Mouse (Mus musculus) cerebellum, adult 11 months (tissue): Measurements from ENCODE around the gene Abcc9.

Experiments used
- DNase-seq: peaks from one replicate; pipeline ENCODE4 v3.0.0; 2022

Gene Abcc9

DNA sequence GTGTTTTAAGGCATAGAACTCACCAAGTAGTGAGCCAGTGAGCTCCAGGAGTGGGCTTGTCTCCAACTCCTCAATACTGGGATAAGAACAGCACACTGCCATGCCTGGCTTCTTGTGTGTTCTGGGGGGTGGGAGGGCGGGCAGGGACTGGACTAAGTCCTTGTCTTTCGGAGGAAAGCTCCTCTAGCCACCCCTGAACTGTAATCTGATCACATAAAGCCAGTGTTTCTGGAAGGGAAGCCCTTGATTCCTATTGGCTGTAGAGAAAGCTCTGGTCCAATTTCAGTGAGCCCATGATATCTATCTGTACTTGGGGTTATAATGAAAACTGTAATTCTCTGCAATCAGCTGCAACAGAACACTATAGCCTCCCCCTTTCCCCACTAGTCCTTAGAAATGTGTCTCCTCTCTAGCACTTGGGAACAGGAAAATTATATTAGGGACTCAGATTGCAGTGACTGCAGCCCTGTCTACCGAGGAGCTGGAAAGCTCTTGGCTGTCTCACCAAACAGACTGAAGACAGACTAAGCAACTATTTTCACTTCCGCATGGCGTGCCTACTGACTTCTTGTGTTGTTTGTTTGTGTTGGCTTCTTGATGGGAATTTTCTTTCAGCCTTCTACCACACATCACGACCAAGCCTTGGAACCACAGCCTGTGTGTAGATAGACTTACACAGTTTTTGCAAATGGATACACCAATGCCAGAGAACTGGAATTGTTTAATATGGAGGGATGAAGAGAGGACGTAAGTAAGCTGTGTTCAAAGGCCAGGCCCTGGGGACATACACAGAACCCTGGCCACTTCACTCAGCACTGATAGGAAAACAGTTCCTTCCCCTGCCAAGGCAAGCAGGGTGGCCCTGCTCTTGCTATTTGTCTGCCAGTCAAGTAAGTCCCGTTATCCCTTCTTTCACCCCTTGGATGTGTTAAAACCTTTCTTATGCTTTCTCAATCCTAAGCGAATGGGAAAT lies 92.4 kb downstream of the Abcc9 start:
- DNase-seq, result no peak

DNA sequence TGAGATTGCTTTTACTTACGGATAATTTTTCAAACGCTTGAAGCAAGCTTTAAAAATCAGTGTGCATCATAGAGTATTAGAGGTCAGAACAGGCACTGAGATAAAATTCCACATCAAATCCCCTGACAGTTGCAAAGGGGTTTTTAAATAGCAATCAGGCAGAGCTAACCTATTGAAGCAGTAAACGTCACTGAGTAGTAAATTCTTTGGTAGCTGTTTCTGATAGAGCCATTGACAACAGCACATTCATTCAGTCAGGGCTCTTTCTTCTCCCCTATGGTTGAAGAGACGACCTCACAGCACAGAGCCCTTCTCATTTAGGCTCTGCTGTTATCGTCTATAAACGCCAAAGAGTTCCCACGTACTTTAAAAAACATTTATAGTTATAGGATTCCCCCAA lies 95.0 kb downstream of the Abcc9 start:
- DNase-seq, result no peak

DNA sequence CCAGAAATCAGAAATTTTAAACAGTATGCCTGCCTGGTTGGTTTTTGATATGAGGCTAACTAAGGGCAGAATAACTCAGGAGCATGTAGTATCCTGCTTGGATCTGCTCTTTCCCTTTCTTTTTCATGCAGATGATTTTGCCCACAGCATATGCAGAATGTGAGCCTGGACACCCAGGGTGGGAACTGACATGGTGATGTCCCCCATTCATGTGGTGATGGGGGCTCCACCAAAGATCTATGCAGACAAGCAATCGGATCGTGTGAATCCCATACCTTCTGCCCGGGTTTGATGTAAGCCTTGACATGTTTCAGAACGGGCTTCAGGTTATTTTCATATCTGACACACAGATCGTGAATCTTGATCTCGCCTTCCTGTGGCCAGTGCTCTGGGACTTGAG lies 99.3 kb downstream of the Abcc9 start:
- DNase-seq, result no peak

DNA sequence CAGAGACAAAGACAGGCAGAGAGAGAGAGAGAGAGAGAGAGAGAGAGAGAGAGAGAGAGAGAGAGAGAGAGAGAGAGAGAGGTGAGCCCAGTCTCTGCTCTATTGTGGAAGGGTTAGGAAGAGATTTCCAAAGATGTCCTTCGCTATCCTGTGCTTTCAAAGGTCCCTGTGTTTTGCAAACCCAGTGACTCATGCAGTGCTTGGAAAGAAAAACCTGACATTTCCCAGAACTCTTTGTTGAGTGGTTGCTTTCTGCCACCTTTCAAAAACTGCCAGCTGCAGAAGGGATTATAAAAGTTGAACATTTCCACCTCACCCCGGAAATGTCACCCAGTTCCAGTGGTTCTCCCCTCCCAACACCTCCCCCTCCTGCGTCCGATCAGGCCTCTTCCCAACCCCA lies 123.3 kb downstream of the Abcc9 start:
- DNase-seq, result no peak

- no peak for DNase-seq
Observed at GRCm38 (mm10) chr6:142577801-142578200, 124.3 kb downstream of the Abcc9 start.

DNA sequence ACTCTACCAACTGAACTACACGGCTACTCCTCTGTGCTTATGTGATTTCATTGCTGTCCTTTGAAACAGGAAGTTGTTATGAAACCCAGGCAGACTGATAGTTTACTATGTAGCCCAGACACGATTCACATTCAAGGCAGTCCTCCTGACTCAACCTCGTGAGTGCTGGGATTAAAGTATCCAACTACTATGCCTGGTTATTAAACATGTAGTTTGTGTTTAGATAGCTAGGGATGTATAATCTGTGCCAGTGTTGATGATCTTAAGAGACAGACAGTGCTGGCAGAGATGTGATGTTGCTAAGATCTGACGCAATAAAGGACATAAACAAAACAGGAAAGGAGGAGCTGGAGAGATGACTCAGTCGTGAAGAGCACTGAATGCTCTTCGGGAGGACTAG lies 129.2 kb downstream of the Abcc9 start:
- DNase-seq, result no peak

DNA sequence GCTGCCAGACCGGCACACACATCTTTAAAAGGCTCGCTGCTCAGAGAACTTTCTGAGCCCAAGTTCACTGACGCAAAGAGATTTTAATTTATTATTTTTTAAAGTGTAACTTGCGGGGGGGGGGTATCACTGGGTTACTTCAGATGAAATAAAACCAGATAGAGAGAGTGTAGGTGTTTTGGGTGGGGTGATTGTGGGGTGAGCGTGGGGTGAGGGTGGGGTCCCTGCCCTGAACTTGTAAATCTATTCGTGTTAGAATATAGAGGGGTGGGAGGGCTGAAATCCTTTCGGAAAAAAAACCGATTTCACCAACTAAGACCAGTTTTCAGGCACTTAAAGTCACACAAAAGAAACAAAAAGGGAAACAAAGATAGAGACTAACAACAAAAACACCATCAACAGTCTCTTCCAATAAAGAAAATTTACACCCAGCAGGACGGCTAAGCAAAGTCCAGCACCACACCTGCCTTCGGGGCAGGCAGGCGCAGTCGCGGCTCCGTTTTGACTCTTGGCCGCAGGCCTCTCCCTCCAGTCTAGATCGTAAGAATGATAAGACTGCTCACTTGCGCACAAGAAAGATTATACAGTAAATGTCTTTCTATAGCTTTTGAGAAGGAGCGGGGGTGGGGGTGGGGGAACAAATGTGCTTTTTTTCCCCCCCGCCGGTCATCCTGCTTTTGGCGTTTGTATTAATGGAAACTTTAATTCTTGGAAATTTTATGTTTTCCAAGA lies 130.3 kb downstream of the Abcc9 start:
- DNase-seq, result no peak

GRCm38 (mm10) chr6:142571055-142571618 lies 131.0 kb downstream of the Abcc9 start, which contains the start of gene Kcnj8:
TSS of gene Kcnj8 (minus strand) at chr6:142571614.
- DNase-seq, result no peak

DNA sequence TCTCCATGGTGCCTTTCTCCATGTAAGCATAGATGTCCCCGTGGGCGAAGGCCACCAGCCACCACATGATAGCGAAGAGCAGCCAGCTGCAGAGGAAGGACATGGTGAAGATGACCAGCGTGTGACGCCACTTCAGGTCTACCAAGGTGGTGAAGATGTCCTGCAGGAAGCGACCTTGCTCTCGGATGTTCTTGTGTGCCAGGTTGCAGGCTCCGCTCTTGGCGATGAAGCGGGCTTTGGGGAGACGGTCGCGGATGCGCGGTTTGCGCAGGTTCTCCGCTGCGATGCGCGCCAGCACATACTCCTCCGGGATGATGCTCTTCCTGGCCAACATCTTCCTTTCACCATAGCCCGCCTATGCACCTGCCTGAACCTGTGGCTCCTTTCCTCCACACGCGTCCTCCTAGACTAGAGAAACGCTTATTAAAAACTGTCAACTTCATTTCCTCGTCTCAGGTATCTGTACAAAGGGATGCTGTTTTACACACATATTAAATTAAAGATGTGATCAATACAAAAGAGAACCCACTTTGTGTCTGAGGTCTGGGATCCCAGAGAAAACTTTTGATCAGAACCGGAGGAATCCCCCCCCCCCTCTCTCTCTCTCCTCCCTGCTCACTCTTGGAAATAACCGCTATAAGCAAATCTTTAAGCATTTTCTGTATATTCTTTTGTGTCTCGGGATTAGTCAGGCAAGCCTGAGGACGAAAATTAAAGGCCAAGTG lies 131.9 kb downstream of the Abcc9 start:
- no peak for DNase-seq

- DNase-seq, result no peak
Observed at GRCm38 (mm10) chr6:142568713-142569357, 133.3 kb downstream of the Abcc9 start.

DNA sequence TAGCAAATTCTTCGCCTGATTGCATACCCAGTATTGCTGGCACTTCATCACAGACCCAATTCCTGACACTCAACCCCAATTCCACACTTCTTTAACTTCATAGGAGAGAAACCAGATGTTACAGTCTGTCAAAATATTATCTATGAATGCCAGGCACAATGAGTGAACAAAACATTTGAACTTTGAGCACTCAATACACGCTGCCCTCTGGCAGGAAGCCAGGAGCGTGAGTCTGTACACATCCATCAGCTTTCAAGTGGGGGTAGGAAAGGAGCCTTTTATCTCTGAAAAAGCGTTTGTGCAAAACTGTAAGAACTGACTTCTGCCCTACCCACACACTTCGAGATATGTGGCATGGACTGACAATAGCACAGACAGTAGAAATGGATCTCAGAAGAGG lies 134.7 kb downstream of the Abcc9 start:
- DNase-seq, result no peak

GRCm38 (mm10) chr6:142564746-142565145 lies 137.4 kb downstream of the Abcc9 start:
- DNase-seq, result no peak

GRCm38 (mm10) chr6:142561151-142561550 lies 141.0 kb downstream of the Abcc9 start:
- DNase-seq, result no peak

DNA sequence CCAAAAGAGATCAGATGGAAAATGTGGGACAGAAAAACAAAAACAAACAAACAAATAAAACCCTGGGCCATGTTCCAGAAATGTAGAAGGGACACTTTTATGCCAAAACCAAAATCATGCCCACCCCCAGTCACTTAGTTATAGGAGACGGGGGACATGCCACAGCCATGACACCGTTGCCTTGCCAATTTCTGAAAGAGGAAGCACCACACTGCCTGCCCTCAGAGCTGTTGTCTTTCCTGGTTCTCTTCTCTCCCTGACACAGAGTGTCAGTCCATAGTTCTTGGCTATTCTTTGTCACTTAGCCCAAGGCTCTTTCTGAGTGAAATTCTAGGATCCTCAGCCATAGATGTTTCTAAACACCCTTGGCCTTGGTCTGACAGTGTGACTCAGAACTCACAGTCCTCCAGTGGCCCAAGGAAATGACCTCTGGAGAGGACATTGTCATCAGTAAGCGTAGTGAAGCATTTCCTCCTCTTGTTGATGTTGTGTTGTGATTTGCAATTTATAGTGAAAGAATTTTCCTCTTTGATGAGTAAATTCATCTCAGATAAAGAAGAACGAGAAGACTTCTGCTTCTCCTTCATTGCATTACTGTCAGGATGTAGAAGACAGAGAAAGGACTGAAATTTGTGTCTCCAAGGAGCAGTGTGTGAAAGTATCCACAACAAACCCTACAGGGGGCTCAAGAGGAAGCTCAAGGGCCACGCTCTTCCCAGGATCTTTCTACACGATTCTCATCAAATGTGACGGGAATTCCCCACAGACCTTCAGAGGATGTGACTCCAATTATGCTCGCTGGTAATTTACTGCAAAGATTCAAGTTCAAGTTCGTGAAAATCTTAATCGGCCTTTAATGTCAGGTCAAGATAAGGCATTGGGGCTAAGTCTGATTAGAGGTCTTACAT lies 143.1 kb downstream of the Abcc9 start:
- no peak for DNase-seq

DNA sequence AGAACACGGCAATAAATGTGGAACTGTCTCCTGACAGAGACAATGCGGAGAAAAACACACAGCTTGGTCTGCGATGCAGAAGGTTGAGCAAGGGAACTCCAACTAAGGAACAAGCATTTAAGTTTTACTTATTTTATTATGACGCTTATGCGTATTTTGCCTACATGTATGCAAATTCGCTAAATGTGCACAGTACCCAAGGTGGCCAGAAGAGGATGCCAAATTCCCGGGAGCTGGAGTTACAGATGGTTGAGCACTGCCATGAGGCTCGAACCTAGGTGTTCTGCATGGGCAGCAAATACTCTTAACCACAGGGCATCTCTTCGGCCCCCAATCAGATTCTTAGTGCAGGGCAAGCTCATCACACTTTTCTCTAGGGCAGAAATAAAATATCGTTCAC lies 144.0 kb downstream of the Abcc9 start:
- no peak for DNase-seq

GRCm38 (mm10) chr6:142555988-142556387 lies 146.1 kb downstream of the Abcc9 start:
- no peak for DNase-seq

DNA sequence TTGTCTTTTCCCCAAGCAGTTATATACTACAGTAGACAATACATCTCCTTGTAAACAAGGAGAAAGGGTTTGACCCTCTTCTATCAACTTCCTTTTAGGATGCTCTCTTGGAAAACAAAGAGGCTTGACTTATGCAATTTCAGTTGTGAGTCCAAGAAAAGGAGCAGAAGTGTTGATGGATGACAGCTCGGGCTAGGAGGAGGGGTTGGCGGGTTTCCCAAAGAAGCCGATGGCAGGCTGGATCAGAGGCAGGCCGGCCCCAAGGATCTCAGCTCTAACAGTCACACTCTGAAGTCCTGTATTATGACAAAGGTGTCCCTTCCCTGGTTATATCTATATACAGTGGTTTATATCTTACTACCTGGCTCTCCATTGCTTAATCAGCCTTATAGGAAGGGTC lies 150.6 kb downstream of the Abcc9 start:
- no peak for DNase-seq

- DNase-seq, result no peak
Observed at GRCm38 (mm10) chr6:142550871-142551270, 151.2 kb downstream of the Abcc9 start.

GRCm38 (mm10) chr6:142548377-142548776 lies 153.7 kb downstream of the Abcc9 start:
- no peak for DNase-seq

DNA sequence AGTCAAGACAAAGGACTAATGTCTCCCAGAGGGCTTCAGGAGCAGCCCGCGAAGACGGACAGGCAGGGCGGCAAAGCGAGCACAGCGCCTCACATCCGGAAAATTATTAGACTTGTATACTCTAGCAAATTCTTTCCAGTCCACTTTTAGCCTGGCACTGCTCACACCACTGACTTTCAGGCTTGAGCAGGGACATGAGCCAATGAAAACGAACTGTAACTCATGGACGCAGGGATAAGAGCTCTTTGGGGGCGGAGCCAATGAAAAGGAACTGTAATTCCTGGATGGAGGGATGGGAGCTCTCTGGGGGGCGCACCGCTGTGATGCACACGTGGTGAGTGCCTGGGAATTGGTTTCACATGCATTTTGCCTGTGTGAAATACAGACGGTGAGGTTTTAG lies 157.0 kb downstream of the Abcc9 start:
- no peak for DNase-seq

GRCm38 (mm10) chr6:142543648-142544047 lies 158.5 kb downstream of the Abcc9 start:
- DNase-seq, result no peak
